Mouse (Mus musculus): ENCODE results near the gene Adgrf1.

GRCm38 (mm10) chr17:43245364-43245763, 24.8 kb upstream of the Adgrf1 start:
- TF ChIP-seq POLR2A (IDR thresholded peaks at IDR 0.05; ENCODE audit: control insufficient read depth in 1 of 2, insufficient read depth in 1 of 2, low read depth in 1 of 2, low read length in 2 of 2, poor library complexity in 1 of 2) (no peak), TCF12 (IDR thresholded peaks at IDR 0.05; ENCODE audit: low read depth, low read length) (no peak), CTCF (IDR thresholded peaks at IDR 0.05 in 2 of 3, conservative IDR thresholded peaks at IDR 0.05 in 1 of 3; ENCODE audit: control insufficient read depth in 1 of 3, insufficient read depth in 1 of 3, low read depth in 2 of 3, low read length in 3 of 3, poor library complexity in 1 of 3, severe bottlenecking in 1 of 3) (no peak), POLR2AphosphoS5 (IDR thresholded peaks at IDR 0.05; ENCODE audit: borderline replicate concordance, low read depth, low read length) (no peak), MXI1 (IDR thresholded peaks at IDR 0.05; ENCODE audit: low read depth, low read length) (no peak), USF1 (IDR thresholded peaks at IDR 0.05; ENCODE audit: low read depth, low read length) (no peak), E2F4 (IDR thresholded peaks at IDR 0.05; ENCODE audit: borderline replicate concordance, low read depth, low read length) (no peak), MAX (IDR thresholded peaks at IDR 0.05; ENCODE audit: low read length) (no peak), GATA1 (IDR thresholded peaks at IDR 0.05; ENCODE audit: low read depth, low read length) (no peak)
